16 mouse cellular contexts compared by ENCODE assay signal in the genomic region with DNA sequence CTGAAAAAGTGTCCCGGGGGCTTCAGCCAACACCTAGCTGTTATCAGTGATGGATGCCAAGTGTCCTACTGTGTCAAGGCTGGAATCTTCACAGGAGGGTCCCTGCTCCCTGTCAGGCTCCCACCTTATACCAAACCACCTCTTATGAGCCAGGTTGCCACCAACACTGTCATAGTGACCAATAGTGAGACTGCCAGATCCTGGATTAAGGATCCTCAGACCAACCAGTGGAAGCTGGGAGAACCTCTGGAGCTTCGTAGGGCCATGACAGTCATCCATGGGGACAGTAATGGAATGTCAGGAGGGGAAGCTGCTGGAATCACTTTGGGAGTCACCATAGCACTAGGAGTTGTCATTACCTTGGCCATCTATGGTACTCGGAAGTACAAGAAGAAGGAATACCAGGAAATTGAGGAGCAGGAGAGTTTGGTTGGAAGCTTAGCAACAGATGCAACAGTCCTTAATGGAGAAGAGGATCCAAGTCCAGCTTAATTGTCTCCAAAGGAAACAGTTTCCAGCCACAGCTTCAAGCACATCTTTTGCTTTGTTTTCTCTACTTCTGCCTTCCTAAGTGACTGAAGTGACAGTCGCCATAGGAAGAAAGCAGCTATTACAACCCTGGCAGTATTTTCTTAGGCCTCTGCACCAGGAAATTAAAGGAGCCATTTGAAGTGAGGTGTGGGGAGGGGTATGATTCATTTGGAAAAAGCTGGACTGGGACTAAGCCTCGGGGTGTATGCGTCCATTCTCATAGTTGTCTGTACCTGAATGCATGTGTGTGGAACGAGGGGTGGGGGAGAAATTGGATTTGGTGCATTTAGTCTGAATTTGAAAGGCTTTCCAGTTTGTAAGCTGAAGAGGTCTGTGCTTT. TPM values are rescaled to one million over a fixed set of nuclear protein-coding genes. Genes with fewer than 3 reads are reported as not detected.
A peak's percentile ranks its signal among the peaks of the same experiment; 100 is the strongest.
DNase-seq lines count a peak whose midpoint lies in the region; ATAC-seq and TF ChIP-seq lines count a peak whose summit lies in the region.
"Had no signal": no experiment of that assay in that cellular context is flagged by ENCODE, and none has a peak within 500 bp of the region (broad histone marks: within the 10 kb centered on the region; RNA-seq: fewer than 3 reads in every experiment).

No protein-coding gene starts in this region.

- H3K9ac ChIP-seq in heart, adult 2 months (ENCODE audit: low read depth, low read length) = no peak overlapping the region
- no peak overlapping the region for H3K9ac ChIP-seq in lung, embryonic 14.5 days
- no peak overlapping the region for H3K9ac ChIP-seq in liver, embryonic 16.5 days (ENCODE audit: low read depth, low read length)
- H3K9ac ChIP-seq: embryonic facial prominence, embryonic 15.5 days had no signal

- DNase-seq in heart, adult 2 months = no peak
- DNase-seq in heart, postnatal 4 days = no peak
- DNase-seq in lung, embryonic 14.5 days = no peak
- DNase-seq in lung, postnatal 25 days (ENCODE audit: low spot score) = no peak
- no peak for DNase-seq in right cerebral cortex, adult 2 months (ENCODE audit: low spot score in 2 of 2)
- no peak for DNase-seq in cerebellum, postnatal 10 days
- DNase-seq: B cell, adult 2 months; cerebellum, postnatal 14 days; thymus, postnatal 36 days had no signal

- no peaks in the 10 kb centered on the region for H3K27me3 ChIP-seq in heart, adult 2 months (ENCODE audit: control insufficient read depth, insufficient read depth, low read length)
- no peaks in the 10 kb centered on the region for H3K27me3 ChIP-seq in lung, embryonic 14.5 days (ENCODE audit: insufficient read depth, low read length)
- no peaks in the 10 kb centered on the region for H3K27me3 ChIP-seq in liver, embryonic 16.5 days (ENCODE audit: control insufficient read depth, insufficient read depth, low read depth, low read length)
- H3K27me3 ChIP-seq: embryonic facial prominence, embryonic 15.5 days had no signal

- no peaks in the 10 kb centered on the region for H3K79me2 ChIP-seq in heart, adult 2 months (replicated peaks; ENCODE audit: control insufficient read depth, insufficient read depth, low read length)

- no peak overlapping the region for H3K4me2 ChIP-seq in lung, embryonic 14.5 days
- no peak overlapping the region for H3K4me2 ChIP-seq in liver, embryonic 16.5 days (ENCODE audit: low read depth, low read length)
- H3K4me2 ChIP-seq: embryonic facial prominence, embryonic 15.5 days had no signal

- no peak for TF ChIP-seq POLR2A in heart, adult 2 months (IDR thresholded peaks at IDR 0.05; ENCODE audit: insufficient read depth, low read depth, low read length)
- no peak for TF ChIP-seq POLR2A in bone marrow, adult 2 months (IDR thresholded peaks at IDR 0.05; ENCODE audit: borderline replicate concordance, control insufficient read depth, low read depth, low read length)

- H3K36me3 ChIP-seq in heart, adult 2 months (ENCODE audit: control insufficient read depth, insufficient read depth, low read length) = no peaks in the 10 kb centered on the region
- H3K36me3 ChIP-seq in lung, embryonic 14.5 days (ENCODE audit: insufficient read depth) = no peaks in the 10 kb centered on the region
- H3K36me3 ChIP-seq in liver, embryonic 16.5 days (ENCODE audit: control insufficient read depth, insufficient read depth) = no peaks in the 10 kb centered on the region
- H3K36me3 ChIP-seq: embryonic facial prominence, embryonic 15.5 days had no signal

- H3K9me3 ChIP-seq in lung, embryonic 14.5 days (ENCODE audit: low read depth, low read length) = no peaks in the 10 kb centered on the region
- no peaks in the 10 kb centered on the region for H3K9me3 ChIP-seq in liver, embryonic 16.5 days (replicated peaks; ENCODE audit: control insufficient read depth, low read length)
- H3K9me3 ChIP-seq: embryonic facial prominence, embryonic 15.5 days had no signal

- 64% methylated on average over 7 of the region's 7 CpGs for WGBS in heart, adult 2 months
- 59% methylated on average over 7 of the region's 7 CpGs for WGBS in lung, embryonic 14.5 days
- 56% methylated on average over 7 of the region's 7 CpGs for WGBS in bone marrow, adult 2 months
- WGBS in liver, embryonic 16.5 days (ENCODE audit: insufficient replicate concordance) = 57% methylated on average over 7 of the region's 7 CpGs

- H3K4me3 ChIP-seq in heart, adult 2 months = no peak overlapping the region
- no peak overlapping the region for H3K4me3 ChIP-seq in lung, embryonic 14.5 days (ENCODE audit: low read depth, low read length)
- H3K4me3 ChIP-seq in bone marrow, adult 2 months (replicated peaks; ENCODE audit: control insufficient read depth, low read depth, low read length) = peak overlapping the region; percentile 64
- peak overlapping the region; percentile 25 for H3K4me3 ChIP-seq in liver, embryonic 16.5 days (ENCODE audit: low read depth, low read length)
- H3K4me3 ChIP-seq: embryonic facial prominence, embryonic 15.5 days had no signal

- ATAC-seq in lung, embryonic 14.5 days (ENCODE audit: insufficient read depth) = peak; percentile 60; the same call in 1 of the 2 replicates
- no peak for ATAC-seq in liver, embryonic 16.5 days (ENCODE audit: low read depth)
- ATAC-seq: activated CD4-positive, CD25-positive, alpha-beta regulatory T cell, adult 4 months had no signal

- no peak for TF ChIP-seq EP300 in heart, adult 2 months (IDR thresholded peaks at IDR 0.05; ENCODE audit: insufficient read depth, low read depth, low read length)

- no peaks in the 10 kb centered on the region for H3K4me1 ChIP-seq in heart, adult 2 months (ENCODE audit: control insufficient read depth, insufficient read depth, low read length)
- no peaks in the 10 kb centered on the region for H3K4me1 ChIP-seq in lung, embryonic 14.5 days (ENCODE audit: insufficient read depth)
- peaks cover 8% of the 10 kb centered on the region; the same call in 1 of the 2 replicates for H3K4me1 ChIP-seq in bone marrow, adult 2 months (ENCODE audit: control insufficient read depth, insufficient read depth, low read length)
- no peaks in the 10 kb centered on the region for H3K4me1 ChIP-seq in liver, embryonic 16.5 days (ENCODE audit: control insufficient read depth, low read depth, low read length)
- H3K4me1 ChIP-seq: embryonic facial prominence, embryonic 15.5 days had no signal

- peak overlapping the region; percentile 40; the same call in 1 of the 2 replicates for H3K27ac ChIP-seq in heart, adult 2 months
- peak overlapping the region; percentile 91 for H3K27ac ChIP-seq in lung, embryonic 14.5 days (ENCODE audit: low read depth)
- peak overlapping the region; percentile 87 for H3K27ac ChIP-seq in bone marrow, adult 2 months (ENCODE audit: control insufficient read depth, insufficient read depth, low read depth, low read length, poor library complexity)
- peak overlapping the region; percentile 50 for H3K27ac ChIP-seq in liver, embryonic 16.5 days (ENCODE audit: low read length)
- H3K27ac ChIP-seq: embryonic facial prominence, embryonic 15.5 days had no signal

- TF ChIP-seq CTCF in heart, adult 2 months (IDR thresholded peaks at IDR 0.05) = no peak
- TF ChIP-seq CTCF in lung, embryonic 14.5 days (IDR thresholded peaks at IDR 0.05; ENCODE audit: low read depth) = no peak
- TF ChIP-seq CTCF in bone marrow, adult 2 months (IDR thresholded peaks at IDR 0.05; ENCODE audit: control insufficient read depth, insufficient read depth, low read length) = no peak

- intact Hi-C loops in heart, adult 2 months (cut with DNase I) = no loop called here

RNA-seq across cellular contexts. Expression of gene Mpeg1, which starts 2.5 kb away (rescaled TPM):
- 1 to 10 TPM; 7.4 to 8.0 TPM for total RNA-seq in heart, adult 2 months (2021)
- polyA plus RNA-seq in heart, adult 2 months (2012; rRNA removed) = 3.5 and 4.3 TPM in 2 replicates
- total RNA-seq in heart, postnatal 4 days (2021) = 1 to 10 TPM; 4.5 to 5.7 TPM
- 0.63 and 0.76 TPM in 2 replicates for polyA plus RNA-seq in lung, embryonic 14.5 days (2014; fragmentation: Nextera tagmentation; extraction: Ambion mirVana)
- 20.5 and 54.7 TPM in 2 replicates for polyA plus RNA-seq in bone marrow, adult 2 months (2011; ENCODE audit: insufficient read depth, insufficient read length, low replicate concordance, missing spikeins)
- polyA plus RNA-seq in liver, embryonic 16.5 days (2015; fragmentation: Nextera tagmentation; extraction: Ambion mirVana) = 2.3 and 2.5 TPM in 2 replicates

RNA-seq across cellular contexts. Expression of gene Pfpl, which starts 35.4 kb away (rescaled TPM):
- not detected for total RNA-seq in heart, adult 2 months (2021)
- polyA plus RNA-seq in heart, adult 2 months (2012; rRNA removed) = not detected in 2 replicates
- total RNA-seq in heart, postnatal 4 days (2021) = not detected
- not detected in 2 replicates for polyA plus RNA-seq in lung, embryonic 14.5 days (2014; fragmentation: Nextera tagmentation; extraction: Ambion mirVana)
- not detected in 2 replicates for polyA plus RNA-seq in bone marrow, adult 2 months (2011; ENCODE audit: insufficient read depth, insufficient read length, low replicate concordance, missing spikeins)
- not detected in 2 replicates for polyA plus RNA-seq in liver, embryonic 16.5 days (2015; fragmentation: Nextera tagmentation; extraction: Ambion mirVana)
- total RNA-seq: gastrocnemius, adult 18-20 months; layer of hippocampus, postnatal 25 days had no signal
- polyA plus RNA-seq: embryonic facial prominence, embryonic 15.5 days; heart, embryonic 16.5 days had no signal

RNA-seq across cellular contexts. Expression of gene Dtx4, which starts 38.2 kb away (rescaled TPM):
- 1 to 10 TPM; 5.7 to 6.2 TPM for total RNA-seq in heart, adult 2 months (2021)
- 3.7 and 5.0 TPM in 2 replicates for polyA plus RNA-seq in heart, adult 2 months (2012; rRNA removed)
- total RNA-seq in heart, postnatal 4 days (2021) = 1 to 10 TPM; 7.7 to 8.9 TPM
- polyA plus RNA-seq in lung, embryonic 14.5 days (2014; fragmentation: Nextera tagmentation; extraction: Ambion mirVana) = 17.2 and 17.7 TPM in 2 replicates
- 2.3 and 6.7 TPM in 2 replicates for polyA plus RNA-seq in bone marrow, adult 2 months (2011; ENCODE audit: insufficient read depth, insufficient read length, low replicate concordance, missing spikeins)
- polyA plus RNA-seq in liver, embryonic 16.5 days (2015; fragmentation: Nextera tagmentation; extraction: Ambion mirVana) = 2.0 and 2.2 TPM in 2 replicates

RNA-seq across cellular contexts. Expression of gene Olfr1441, which starts 45.9 kb away (rescaled TPM):
- total RNA-seq in heart, adult 2 months (2021) = not detected
- polyA plus RNA-seq in heart, adult 2 months (2012; rRNA removed) = not detected in 2 replicates
- not detected for total RNA-seq in heart, postnatal 4 days (2021)
- not detected in 2 replicates for polyA plus RNA-seq in lung, embryonic 14.5 days (2014; fragmentation: Nextera tagmentation; extraction: Ambion mirVana)
- not detected in 2 replicates for polyA plus RNA-seq in bone marrow, adult 2 months (2011; ENCODE audit: insufficient read depth, insufficient read length, low replicate concordance, missing spikeins)
- not detected in 2 replicates for polyA plus RNA-seq in liver, embryonic 16.5 days (2015; fragmentation: Nextera tagmentation; extraction: Ambion mirVana)
- total RNA-seq: gastrocnemius, adult 18-20 months; layer of hippocampus, postnatal 25 days had no signal
- polyA plus RNA-seq: activated CD4-positive, CD25-positive, alpha-beta regulatory T cell, adult 4 months; heart, embryonic 16.5 days had no signal

Comparison
In these comparisons a context has a peak if more than half of its experiments do, and no peak if none do; other contexts are left out.
1. H3K27ac ChIP-seq: peak in every context shown above with its lines; median percentile 91 in lung, embryonic 14.5 days; 87 in bone marrow, adult 2 months; 50 in liver, embryonic 16.5 days; 40 in heart, adult 2 months.
2. H3K4me3 ChIP-seq: peak in bone marrow, adult 2 months (single experiment) and liver, embryonic 16.5 days (single experiment); none in heart, adult 2 months (single experiment) and lung, embryonic 14.5 days (single experiment).